Mouse (Mus musculus) layer of hippocampus, adult 11-12 months (tissue): ENCODE measurements around the gene Ina.
A peak's percentile ranks its signal among the peaks of the same experiment; 100 is the strongest.

Experiments used
- DNase-seq: peaks from one replicate; pipeline ENCODE4 v3.0.0; 2022; ENCODE audit warnings: low spot score

Ina gene

GRCm38 (mm10) chr19:47053471-47053870, 39.0 kb downstream of the Ina start:
- DNase-seq = no peak

DNA sequence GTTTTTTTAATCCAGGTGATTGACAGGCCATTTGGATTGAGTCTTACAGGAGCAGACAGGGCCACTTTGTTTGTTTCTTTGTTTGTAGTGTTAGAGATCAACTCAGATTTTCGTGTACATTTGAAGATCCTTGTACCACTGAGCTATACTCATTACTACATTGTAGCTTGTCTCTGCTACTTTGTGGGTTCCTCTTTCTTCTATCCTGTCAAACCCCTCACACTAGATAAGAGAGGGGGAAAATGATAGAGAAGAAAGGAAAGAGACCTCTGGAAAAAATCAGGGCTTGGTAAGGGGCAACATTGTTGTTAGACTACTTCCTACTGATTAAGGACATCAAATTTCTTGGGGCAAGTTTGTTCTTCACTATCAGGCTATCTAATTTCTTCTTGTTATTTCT, 43.2 kb downstream of the Ina start:
- no peak for DNase-seq

DNA sequence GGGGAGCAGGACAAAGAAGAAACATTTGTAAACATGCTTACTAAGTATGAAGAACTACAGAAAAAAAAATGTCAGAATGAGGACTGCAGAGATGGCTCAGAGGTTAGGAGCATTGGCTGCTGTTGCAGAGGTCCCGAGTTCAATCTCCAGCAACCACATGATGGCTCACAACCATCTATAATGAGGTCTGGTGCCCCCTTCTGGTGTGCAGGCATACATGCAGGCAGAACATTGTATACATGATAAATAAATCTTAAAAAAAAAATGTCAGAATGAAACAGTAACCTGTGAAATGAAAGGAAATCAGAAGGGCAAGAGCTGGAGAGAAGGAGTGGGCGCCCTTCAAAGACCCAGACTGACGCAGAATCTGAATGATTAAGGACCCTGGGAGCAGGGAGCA, 51.4 kb downstream of the Ina start:
- DNase-seq = no peak

GRCm38 (mm10) chr19:47067096-47067882, 52.8 kb downstream of the Ina start, which contains the start of gene Taf5:
Gene Taf5 (plus strand): TSS chr19:47067746.
- peak; percentile 96 for DNase-seq

DNA sequence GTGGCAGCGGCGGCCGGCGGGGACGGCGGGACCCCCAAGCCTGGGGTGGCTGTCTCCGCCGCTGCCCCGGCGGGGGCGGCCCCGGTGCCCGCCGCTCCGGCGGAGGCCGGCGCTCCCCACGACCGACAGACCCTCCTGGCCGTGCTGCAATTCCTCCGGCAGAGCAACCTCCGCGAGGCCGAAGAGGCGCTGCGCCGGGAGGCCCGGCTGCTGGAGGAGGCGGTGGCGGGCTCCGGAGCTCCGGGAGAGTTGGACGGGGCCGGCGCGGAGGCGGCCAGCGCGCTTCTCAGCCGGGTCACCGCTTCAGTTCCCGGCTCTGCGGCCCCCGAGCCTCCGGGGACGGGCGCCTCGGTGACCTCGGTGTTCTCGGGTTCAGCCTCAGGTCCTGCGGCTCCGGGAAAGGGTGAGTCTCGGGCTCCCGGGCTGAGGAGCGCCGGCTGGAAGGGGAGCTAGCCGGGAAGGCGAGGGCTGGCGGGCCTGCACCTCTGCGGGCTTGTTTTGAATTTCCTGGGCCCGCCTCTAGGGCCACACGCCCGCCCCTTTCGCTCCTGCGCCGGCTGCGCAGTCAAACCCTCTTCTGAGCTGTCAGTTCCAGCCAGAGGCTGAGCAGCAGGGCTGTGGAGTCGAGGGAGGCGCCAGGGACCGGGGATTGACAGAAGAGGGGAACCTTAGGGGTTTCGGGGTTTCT, 53.6 kb downstream of the Ina start:
- peak; percentile 79 for DNase-seq
